Mouse (Mus musculus) forebrain, postnatal 0 days (tissue): ENCODE measurements at regions not wholly inside any gene's neighbourhood (a gene's known extent, or its start where the extent isn't known, plus 50 kb on each side); places are given as distances from the start of the nearest gene placed in this dataset.

Source experiments
- ATAC-seq: fragments of 200-750 bp; cut with Nextera tagmentation; 2 replicates; pipeline ENCODE4 v1.8.0; 2017; ENCODE audit warnings: mild to moderate bottlenecking, moderate library complexity
- DNase-seq: peaks from one replicate; pipeline ENCODE4 v3.0.0-alpha.2; 2015
- H3K27ac ChIP-seq: fragments of 300-500 bp; sonication (generic); 2 replicates; pipeline ENCODE4 v1.5.1; 2014; ENCODE audit warnings: low read depth, mild to moderate bottlenecking, antibody characterized with exemption, low read length, moderate library complexity, mixed read lengths
- H3K27me3 ChIP-seq: fragments of 300-500 bp; sonication (generic); 2 replicates; pipeline ENCODE4 v1.6.1; 2014; ENCODE audit warnings: mild to moderate bottlenecking, low read length, mixed read lengths; ENCODE audit not compliant: insufficient read depth
- H3K36me3 ChIP-seq: fragments of 300-500 bp; sonication (generic); 2 replicates; pipeline ENCODE4 v1.6.1; 2014; ENCODE audit warnings: mild to moderate bottlenecking, moderate library complexity; ENCODE audit not compliant: insufficient read depth
- H3K4me1 ChIP-seq: fragments of 300-500 bp; sonication (generic); 2 replicates; pipeline ENCODE4 v1.6.1; 2014; ENCODE audit warnings: antibody characterized with exemption; ENCODE audit not compliant: insufficient read depth
- H3K4me2 ChIP-seq: fragments of 300-500 bp; sonication (generic); 2 replicates; pipeline ENCODE4 v1.6.1; 2014; ENCODE audit warnings: low read depth, mild to moderate bottlenecking, moderate library complexity
- H3K4me3 ChIP-seq: fragments of 300-500 bp; sonication (generic); 2 replicates; pipeline ENCODE4 v1.5.1; 2014; ENCODE audit warnings: low read depth, low read length, mixed read lengths
- H3K9ac ChIP-seq: fragments of 300-500 bp; sonication (generic); 2 replicates; pipeline ENCODE4 v1.6.1; 2014; ENCODE audit warnings: mild to moderate bottlenecking
- H3K9me3 ChIP-seq: fragments of 300-500 bp; sonication (generic); 2 replicates; pipeline ENCODE4 v1.6.1; 2016; ENCODE audit warnings: low read length
- CTCF ChIP-seq: sonication (generic); IDR thresholded peaks from 2 replicates; pipeline ENCODE4 v1.5.1; 2016; ENCODE audit warnings: antibody characterized with exemption, control low read depth, low read depth
- WGBS: fragments of 180-500 bp; shearing (Covaris S2); extraction: QIAGEN DNeasy Blood & Tissue Kit; methylation state at CpG from one replicate; pipeline ENCODE4 v1.1.7; 2014; 5-methylcytosine and 5-hydroxymethylcytosine counted together

GRCm38 (mm10) chrX:157021851-157022250 lies 393.3 kb downstream of the Phex start:
- H3K27me3 ChIP-seq = no peaks in the 10 kb centered on the region
- ATAC-seq = no peak
- H3K9ac ChIP-seq = no peak overlapping the region
- H3K4me3 ChIP-seq = no peak overlapping the region
- no peak for TF ChIP-seq CTCF
- 81% methylated on average over 1 of the region's 1 CpGs for WGBS
- no peaks in the 10 kb centered on the region for H3K9me3 ChIP-seq
- H3K4me1 ChIP-seq = no peaks in the 10 kb centered on the region
- no peak overlapping the region for H3K4me2 ChIP-seq
- H3K27ac ChIP-seq = no peak overlapping the region
- no peaks in the 10 kb centered on the region for H3K36me3 ChIP-seq
- no peak for DNase-seq

GRCm38 (mm10) chrX:157020337-157020736 lies 394.8 kb downstream of the Phex start:
- WGBS = 80% methylated on average over 3 of the region's 3 CpGs

GRCm38 (mm10) chrX:156989986-156990518 lies 425.1 kb downstream of the Phex start:
- ATAC-seq (peak; percentile 58), DNase-seq (peak; percentile 1)
- whole genome bisulfite sequencing = 43% methylated on average over 2 of the region's 2 CpGs
- no peaks in the 10 kb centered on the region for H3K36me3 ChIP-seq
- no peaks in the 10 kb centered on the region for H3K4me1 ChIP-seq
- no peaks in the 10 kb centered on the region for H3K27me3 ChIP-seq
- H3K27ac ChIP-seq = no peak overlapping the region
- no peaks in the 10 kb centered on the region for H3K9me3 ChIP-seq
- H3K9ac ChIP-seq = no peak overlapping the region
- no peak for TF ChIP-seq CTCF
- no peak overlapping the region for H3K4me3 ChIP-seq
- H3K4me2 ChIP-seq = no peak overlapping the region

More at GRCm38 (mm10) chrX:157020337-157020736, 394.8 kb downstream of the Phex start:
- no peak overlapping the region for H3K4me2 ChIP-seq
- no peaks in the 10 kb centered on the region for H3K36me3 ChIP-seq
- H3K9me3 ChIP-seq = no peaks in the 10 kb centered on the region
- DNase-seq = no peak
- no peaks in the 10 kb centered on the region for H3K27me3 ChIP-seq
- no peak overlapping the region for H3K4me3 ChIP-seq
- no peak overlapping the region for H3K9ac ChIP-seq
- TF ChIP-seq CTCF = no peak
- no peak for ATAC-seq
- H3K4me1 ChIP-seq = no peaks in the 10 kb centered on the region
- H3K27ac ChIP-seq = no peak overlapping the region

DNA sequence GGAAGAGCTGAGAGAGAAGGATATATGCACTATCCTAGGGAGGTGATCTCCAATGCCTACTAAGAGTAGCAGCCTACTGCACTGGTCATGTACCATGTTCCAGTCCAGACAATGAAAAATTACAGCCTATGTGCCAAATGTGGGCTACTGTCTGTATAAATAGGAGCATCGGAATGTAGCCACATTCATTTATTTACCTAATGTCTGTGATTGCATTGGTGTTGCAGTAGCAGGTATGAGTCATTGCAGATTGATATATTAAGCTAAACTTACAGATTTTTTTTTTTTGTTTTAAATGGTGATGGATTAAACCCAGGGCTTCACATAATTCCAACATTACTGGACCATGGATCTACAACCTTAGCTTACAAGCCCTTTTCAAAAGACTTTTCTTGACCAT lies 468.0 kb downstream of the Phex start:
- DNase-seq = no peak

DNA sequence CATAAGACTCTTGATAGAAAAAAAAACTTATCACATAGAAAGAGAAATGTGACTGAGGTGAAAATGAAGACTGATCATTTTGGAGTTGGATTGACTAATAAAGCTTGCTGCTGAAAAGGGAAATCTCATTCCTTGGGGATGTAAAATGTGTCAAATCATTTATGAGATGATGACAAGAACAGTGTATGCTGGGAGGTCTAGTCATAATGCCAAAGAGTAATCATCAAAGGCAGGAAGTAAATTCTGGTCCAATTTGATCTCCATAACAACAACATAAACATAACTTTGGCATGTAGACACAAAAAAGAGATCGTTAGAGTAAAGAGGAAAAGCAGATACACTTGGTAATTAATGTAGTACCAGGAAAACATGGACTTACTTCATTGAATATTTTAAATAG lies 470.9 kb downstream of the Phex start:
- H3K4me2 ChIP-seq = no peak overlapping the region
- no peak for ATAC-seq
- H3K27me3 ChIP-seq = no peaks in the 10 kb centered on the region
- H3K4me1 ChIP-seq = no peaks in the 10 kb centered on the region
- no peaks in the 10 kb centered on the region for H3K9me3 ChIP-seq
- H3K4me3 ChIP-seq = no peak overlapping the region
- H3K36me3 ChIP-seq = no peaks in the 10 kb centered on the region
- no peak for DNase-seq
- 49% methylated on average over 1 of the region's 1 CpGs for WGBS
- H3K27ac ChIP-seq = no peak overlapping the region
- TF ChIP-seq CTCF = no peak
- no peak overlapping the region for H3K9ac ChIP-seq

More for the DNA sequence above, 468.0 kb downstream of the Phex start:
- no peak for ATAC-seq
- 97% methylated on average over 1 of the region's 1 CpGs for WGBS
- Histone ChIP-seq H3K36me3 (no peaks in the 10 kb centered on the region), H3K9ac (no peak overlapping the region), H3K4me3 (no peak overlapping the region), H3K9me3 (no peaks in the 10 kb centered on the region), H3K27ac (no peak overlapping the region), H3K4me2 (no peak overlapping the region), H3K27me3 (no peaks in the 10 kb centered on the region), H3K4me1 (no peaks in the 10 kb centered on the region)
- no peak for TF ChIP-seq CTCF

GRCm38 (mm10) chrX:156913363-156913762 lies 501.7 kb downstream of the Phex start:
- Histone ChIP-seq H3K4me2 (no peak overlapping the region), H3K9me3 (no peaks in the 10 kb centered on the region), H3K27me3 (no peaks in the 10 kb centered on the region), H3K4me1 (no peaks in the 10 kb centered on the region), H3K27ac (no peak overlapping the region), H3K36me3 (no peaks in the 10 kb centered on the region), H3K4me3 (no peak overlapping the region), H3K9ac (no peak overlapping the region)
- no peak for ATAC-seq
- no peak for DNase-seq
- TF ChIP-seq CTCF = no peak; the same call in 1 of the 2 replicates
- 78% methylated on average over 1 of the region's 1 CpGs for WGBS
